Mouse (Mus musculus) c-Kit-positive CD71-positive TER-119-negative erythroid progenitor cells, embryonic 14.5 days (primary cell): ENCODE results near the gene Mael.

ENCODE experiments used
- DNase-seq: peaks from one replicate; pipeline ENCODE4 v3.0.0-alpha.2; 2013; ENCODE audit warnings: low read depth

Mael gene

GRCm38 (mm10) chr1:166153351-166154120 is 85.0 kb downstream of the Mael start:
- peak; percentile 75 for DNase-seq

- no peak for DNase-seq
These were observed 86.5 kb downstream of the Mael start for GRCm38 (mm10) chr1:166152034-166152433.

- DNase-seq, result no peak
These were observed 87.2 kb downstream of the Mael start for GRCm38 (mm10) chr1:166151341-166151740.
